Mouse (Mus musculus): Measurements from ENCODE around the gene Trpm3. TPM values are rescaled to one million over a fixed set of nuclear protein-coding genes. Genes with fewer than 3 reads are reported as not detected.

Trpm3 gene
- polyA plus RNA-seq, 1 experiment from 2014 or later = 4.5 TPM

- H3K36me3 ChIP-seq = no peaks in the 10 kb centered on the region
- H3K27ac ChIP-seq = no peak overlapping the region
- no peak for ATAC-seq (ENCODE audit: insufficient number of reproducible peaks, low FRiP score, low TSS enrichment, low read depth)
- H3K4me3 ChIP-seq = no peak overlapping the region
- no peak overlapping the region for H3K4me2 ChIP-seq
- H3K9ac ChIP-seq = no peak overlapping the region
- H3K4me1 ChIP-seq = no peaks in the 10 kb centered on the region
- 93% methylated on average over 7 of the region's 7 CpGs for WGBS
- no peaks in the 10 kb centered on the region for H3K9me3 ChIP-seq
- H3K27me3 ChIP-seq = no peaks in the 10 kb centered on the region
Measured at GRCm38 (mm10) chr19:22978763-22979162, 839.9 kb downstream of the Trpm3 start.

GRCm38 (mm10) chr19:22979191-22979590, 840.3 kb downstream of the Trpm3 start:
- Histone ChIP-seq H3K4me1 (no peaks in the 10 kb centered on the region), H3K4me3 (no peak overlapping the region), H3K9ac (no peak overlapping the region), H3K36me3 (no peaks in the 10 kb centered on the region), H3K27me3 (no peaks in the 10 kb centered on the region), H3K27ac (no peak overlapping the region), H3K9me3 (no peaks in the 10 kb centered on the region), H3K4me2 (no peak overlapping the region)
- no peak for ATAC-seq (ENCODE audit: insufficient number of reproducible peaks, low FRiP score, low TSS enrichment, low read depth)
- WGBS = 58% methylated on average over 1 of the region's 1 CpGs

GRCm38 (mm10) chr19:22987914-22988313, 849.1 kb downstream of the Trpm3 start:
- H3K36me3 ChIP-seq = no peaks in the 10 kb centered on the region
- H3K27ac ChIP-seq = no peak overlapping the region
- WGBS = 94% methylated on average over 12 of the region's 12 CpGs
- 0 out of 2 replicates have a peak, but pooled peaks cover 2% of the 10 kb centered on the region for H3K4me1 ChIP-seq
- H3K27me3 ChIP-seq = no peaks in the 10 kb centered on the region
- H3K9me3 ChIP-seq = no peaks in the 10 kb centered on the region
- H3K9ac ChIP-seq = no peak overlapping the region
- H3K4me2 ChIP-seq = no peak overlapping the region
- no peak for ATAC-seq (ENCODE audit: insufficient number of reproducible peaks, low FRiP score, low TSS enrichment, low read depth)
- H3K4me3 ChIP-seq = no peak overlapping the region

- Histone ChIP-seq H3K27me3 (no peaks in the 10 kb centered on the region), H3K4me2 (no peak overlapping the region), H3K4me3 (no peak overlapping the region), H3K36me3 (no peaks in the 10 kb centered on the region), H3K4me1 (no peaks in the 10 kb centered on the region), H3K9ac (no peak overlapping the region), H3K27ac (no peak overlapping the region), H3K9me3 (no peaks in the 10 kb centered on the region)
- WGBS = 65% methylated on average over 4 of the region's 4 CpGs
- no peak for ATAC-seq (ENCODE audit: insufficient number of reproducible peaks, low FRiP score, low TSS enrichment, low read depth)
Measured at GRCm38 (mm10) chr19:22993946-22994345, 855.1 kb downstream of the Trpm3 start.

GRCm38 (mm10) chr19:22994531-22994930, 855.7 kb downstream of the Trpm3 start:
- no peak for ATAC-seq (ENCODE audit: insufficient number of reproducible peaks, low FRiP score, low TSS enrichment, low read depth)
- Histone ChIP-seq H3K27me3 (no peaks in the 10 kb centered on the region), H3K27ac (no peak overlapping the region), H3K4me3 (no peak overlapping the region), H3K9ac (no peak overlapping the region), H3K36me3 (no peaks in the 10 kb centered on the region), H3K4me1 (no peaks in the 10 kb centered on the region), H3K4me2 (no peak overlapping the region), H3K9me3 (no peaks in the 10 kb centered on the region)
- WGBS = 87% methylated on average over 5 of the region's 5 CpGs

GRCm38 (mm10) chr19:23000293-23000692, 861.4 kb downstream of the Trpm3 start:
- no peak overlapping the region for H3K9ac ChIP-seq
- no peaks in the 10 kb centered on the region for H3K9me3 ChIP-seq
- H3K4me3 ChIP-seq = no peak overlapping the region
- H3K4me1 ChIP-seq = 0 out of 2 replicates have a peak, but pooled peaks cover 3% of the 10 kb centered on the region
- H3K27me3 ChIP-seq = no peaks in the 10 kb centered on the region
- ATAC-seq (ENCODE audit: insufficient number of reproducible peaks, low FRiP score, low TSS enrichment, low read depth) = no peak
- H3K36me3 ChIP-seq = no peaks in the 10 kb centered on the region
- H3K4me2 ChIP-seq = no peak overlapping the region
- WGBS = 89% methylated on average over 1 of the region's 1 CpGs
- no peak overlapping the region for H3K27ac ChIP-seq

- H3K27me3 ChIP-seq = no peaks in the 10 kb centered on the region
- H3K4me2 ChIP-seq = no peak overlapping the region
- ATAC-seq (ENCODE audit: insufficient number of reproducible peaks, low FRiP score, low TSS enrichment, low read depth) = no peak
- no peak overlapping the region for H3K4me3 ChIP-seq
- H3K4me1 ChIP-seq = 0 out of 2 replicates have a peak, but pooled peaks cover 3% of the 10 kb centered on the region
- no peak overlapping the region for H3K27ac ChIP-seq
- 26% methylated on average over 8 of the region's 8 CpGs for WGBS
- no peak overlapping the region for H3K9ac ChIP-seq
- no peaks in the 10 kb centered on the region for H3K36me3 ChIP-seq
- H3K9me3 ChIP-seq = no peaks in the 10 kb centered on the region
Measured at GRCm38 (mm10) chr19:23003861-23004260, 865.0 kb downstream of the Trpm3 start.

- Histone ChIP-seq H3K9me3 (no peaks in the 10 kb centered on the region), H3K4me1 (0 out of 2 replicates have a peak, but pooled peaks cover 3% of the 10 kb centered on the region), H3K27ac (no peak overlapping the region), H3K9ac (no peak overlapping the region), H3K36me3 (no peaks in the 10 kb centered on the region), H3K4me2 (no peak overlapping the region), H3K27me3 (no peaks in the 10 kb centered on the region), H3K4me3 (no peak overlapping the region)
- 92% methylated on average over 7 of the region's 7 CpGs for WGBS
- ATAC-seq (ENCODE audit: insufficient number of reproducible peaks, low FRiP score, low TSS enrichment, low read depth) = no peak
Measured at GRCm38 (mm10) chr19:23005851-23006250, 867.0 kb downstream of the Trpm3 start.

- ATAC-seq (ENCODE audit: insufficient number of reproducible peaks, low FRiP score, low TSS enrichment, low read depth) = no peak
- no peak overlapping the region for H3K27ac ChIP-seq
- H3K9me3 ChIP-seq = no peaks in the 10 kb centered on the region
- no peaks in the 10 kb centered on the region for H3K27me3 ChIP-seq
- H3K4me3 ChIP-seq = no peak overlapping the region
- no peak overlapping the region for H3K9ac ChIP-seq
- no peaks in the 10 kb centered on the region for H3K36me3 ChIP-seq
- no peak overlapping the region for H3K4me2 ChIP-seq
- 0 out of 2 replicates have a peak, but pooled peaks cover 3% of the 10 kb centered on the region for H3K4me1 ChIP-seq
- WGBS = 70% methylated on average over 11 of the region's 11 CpGs
Measured at GRCm38 (mm10) chr19:23006517-23007273, 867.8 kb downstream of the Trpm3 start.

- ATAC-seq (ENCODE audit: insufficient number of reproducible peaks, low FRiP score, low TSS enrichment, low read depth) = no peak
- no peaks in the 10 kb centered on the region for H3K27me3 ChIP-seq
- H3K36me3 ChIP-seq = no peaks in the 10 kb centered on the region
- no peak overlapping the region for H3K27ac ChIP-seq
- H3K9me3 ChIP-seq = no peaks in the 10 kb centered on the region
- H3K4me3 ChIP-seq = no peak overlapping the region
- no peak overlapping the region for H3K9ac ChIP-seq
- WGBS = 71% methylated on average over 1 of the region's 2 CpGs
- H3K4me1 ChIP-seq = no peaks in the 10 kb centered on the region
- no peak overlapping the region for H3K4me2 ChIP-seq
Measured at GRCm38 (mm10) chr19:23013695-23014094, 874.8 kb downstream of the Trpm3 start.

GRCm38 (mm10) chr19:23015516-23015915, 876.7 kb downstream of the Trpm3 start:
- ATAC-seq (ENCODE audit: insufficient number of reproducible peaks, low FRiP score, low TSS enrichment, low read depth) = no peak
- Histone ChIP-seq H3K4me3 (no peak overlapping the region), H3K36me3 (no peaks in the 10 kb centered on the region), H3K27me3 (no peaks in the 10 kb centered on the region), H3K4me2 (no peak overlapping the region), H3K27ac (no peak overlapping the region), H3K4me1 (no peaks in the 10 kb centered on the region), H3K9ac (no peak overlapping the region), H3K9me3 (no peaks in the 10 kb centered on the region)
- WGBS = 52% methylated on average over 3 of the region's 3 CpGs

GRCm38 (mm10) chr19:23018186-23018727, 879.4 kb downstream of the Trpm3 start:
- ATAC-seq (ENCODE audit: insufficient number of reproducible peaks, low FRiP score, low TSS enrichment, low read depth) = no peak
- no peaks in the 10 kb centered on the region for H3K27me3 ChIP-seq
- no peak overlapping the region for H3K9ac ChIP-seq
- no peaks in the 10 kb centered on the region for H3K36me3 ChIP-seq
- H3K27ac ChIP-seq = no peak overlapping the region
- H3K4me3 ChIP-seq = no peak overlapping the region
- no peaks in the 10 kb centered on the region for H3K9me3 ChIP-seq
- no peaks in the 10 kb centered on the region for H3K4me1 ChIP-seq
- no peak overlapping the region for H3K4me2 ChIP-seq
- 65% methylated on average over 2 of the region's 2 CpGs for WGBS
